Mouse (Mus musculus) embryonic facial prominence, embryonic 14.5 days (tissue): ENCODE results near the gene Tle2. TPM values are rescaled to one million over a fixed set of nuclear protein-coding genes. Genes with fewer than 3 reads are reported as not detected.

Experiments
- ATAC-seq: fragments of 200-750 bp; cut with Nextera tagmentation; 2 replicates; pipeline ENCODE4 v1.8.0; 2017; ENCODE audit warnings: low read depth, moderate number of reproducible peaks, moderate TSS enrichment
- DNase-seq: peaks from one replicate; pipeline ENCODE4 v3.0.0-alpha.2; 2015; ENCODE audit warnings: low spot score
- H3K27ac ChIP-seq: fragments of 300-500 bp; sonication (generic); replicated peaks from 2 replicates; pipeline ENCODE4 v1.5.1; 2014; ENCODE audit warnings: low read depth, mild to moderate bottlenecking, low read length, moderate library complexity
- H3K27me3 ChIP-seq: fragments of 300-500 bp; sonication (generic); replicated peaks from 2 replicates; pipeline ENCODE4 v1.6.1; 2014; ENCODE audit warnings: low read length; ENCODE audit not compliant: control insufficient read depth, insufficient read depth
- H3K36me3 ChIP-seq: fragments of 300-500 bp; sonication (generic); 2 replicates; pipeline ENCODE4 v1.6.1; 2014; ENCODE audit warnings: low read length, mixed read lengths; ENCODE audit not compliant: control insufficient read depth, insufficient read depth
- H3K4me1 ChIP-seq: fragments of 300-500 bp; sonication (generic); 2 replicates; pipeline ENCODE4 v1.6.1; 2014; ENCODE audit warnings: antibody characterized with exemption, low read length; ENCODE audit not compliant: control insufficient read depth, insufficient read depth
- H3K4me2 ChIP-seq: fragments of 300-500 bp; sonication (generic); 2 replicates; pipeline ENCODE4 v1.6.1; 2014; ENCODE audit warnings: low read depth, mild to moderate bottlenecking, low read length, moderate library complexity, mixed read lengths
- H3K4me3 ChIP-seq: fragments of 300-500 bp; sonication (generic); 2 replicates; pipeline ENCODE4 v1.5.1; 2014; ENCODE audit warnings: low read depth, mild to moderate bottlenecking, low read length
- H3K9ac ChIP-seq: fragments of 300-500 bp; sonication (generic); 2 replicates; pipeline ENCODE4 v1.6.1; 2014; ENCODE audit warnings: low read depth, mild to moderate bottlenecking, low read length, moderate library complexity, mixed read lengths
- H3K9me3 ChIP-seq: fragments of 300-500 bp; sonication (generic); 2 replicates; pipeline ENCODE4 v1.6.1; 2016; ENCODE audit warnings: low read length; ENCODE audit not compliant: control insufficient read depth
- WGBS: fragments of 180-500 bp; shearing (Covaris S2); extraction: QIAGEN DNeasy Blood & Tissue Kit; methylation state at CpG from one replicate; pipeline ENCODE4 v1.1.7; 2014; 5-methylcytosine and 5-hydroxymethylcytosine counted together
- polyA plus RNA-seq: library from polyadenylated mRNA; unstranded; fragments of >200 nt; fragmentation: Nextera tagmentation; extraction: Ambion mirVana; gene quantifications from 2 replicates; pipeline ENCODE4 v1.2.1, GENCODE M21; 2014

The Tle2 gene
- polyA plus RNA-seq, 1 experiment from 2014 or later, result 30.2 TPM

- ATAC-seq (no peak), DNase-seq (no peak)
- H3K4me2 ChIP-seq, result no peak overlapping the region
- no peak overlapping the region for H3K4me3 ChIP-seq
- WGBS, result 83% methylated on average over 1 of the region's 1 CpGs
- 0 out of 2 replicates have a peak, but pooled peaks cover 8% of the 10 kb centered on the region for H3K9me3 ChIP-seq
- H3K36me3 ChIP-seq, result 0 out of 2 replicates have a peak, but pooled peaks cover 4% of the 10 kb centered on the region
- no peak overlapping the region for H3K9ac ChIP-seq
- no peak overlapping the region for H3K27ac ChIP-seq
- H3K4me1 ChIP-seq, result peaks cover 6% of the 10 kb centered on the region
- H3K27me3 ChIP-seq, result no peaks in the 10 kb centered on the region
Measured at GRCm38 (mm10) chr10:81608308-81608707, 33.9 kb downstream of the Tle2 start.

DNA sequence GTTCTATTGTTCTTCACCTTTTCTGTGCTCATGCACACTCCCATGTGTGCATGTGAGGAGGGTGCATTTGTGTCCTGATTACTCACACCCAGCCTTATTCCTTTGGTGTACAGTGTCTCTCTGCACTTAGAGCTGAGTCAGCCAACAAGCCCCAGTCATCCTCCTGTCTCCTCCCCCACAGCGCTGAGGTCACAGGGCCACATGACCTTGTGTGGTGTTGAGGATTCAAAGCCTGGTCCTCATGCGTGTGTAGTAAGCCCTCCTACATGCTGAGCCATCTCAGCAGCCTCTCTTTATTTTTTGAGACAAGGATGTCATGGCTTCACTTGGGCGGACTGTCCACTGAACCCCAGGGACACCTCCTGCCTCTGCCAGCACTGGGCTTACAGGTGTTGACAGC lies 38.4 kb downstream of the Tle2 start:
- Histone ChIP-seq H3K27ac (no peak overlapping the region), H3K9me3 (0 out of 2 replicates have a peak, but pooled peaks cover 8% of the 10 kb centered on the region), H3K27me3 (no peaks in the 10 kb centered on the region), H3K9ac (no peak overlapping the region), H3K4me3 (no peak overlapping the region), H3K4me2 (no peak overlapping the region), H3K4me1 (no peaks in the 10 kb centered on the region), H3K36me3 (0 out of 2 replicates have a peak, but pooled peaks cover 4% of the 10 kb centered on the region)
- WGBS, result 58% methylated on average over 3 of the region's 3 CpGs
- DNase-seq (no peak), ATAC-seq (no peak)

DNA sequence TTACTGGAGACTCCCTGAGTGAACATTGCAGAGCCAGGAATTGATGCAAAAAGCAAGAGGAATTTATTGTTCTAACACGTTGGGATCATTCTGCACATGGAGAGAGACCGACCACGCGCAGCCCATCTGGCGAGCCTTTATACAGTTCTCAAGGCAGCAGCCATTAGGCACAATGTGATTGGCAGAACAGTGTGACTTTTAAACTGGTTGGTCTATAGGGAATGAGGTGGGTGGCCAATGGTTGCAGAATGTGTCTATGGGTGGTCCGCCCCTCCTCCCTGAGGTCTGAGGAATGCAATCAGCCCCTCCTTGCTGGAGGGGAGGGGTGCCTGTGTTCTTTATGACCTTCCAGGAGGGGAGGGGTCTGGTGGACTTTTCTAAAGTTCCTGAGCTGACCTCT lies 41.1 kb downstream of the Tle2 start:
- Histone ChIP-seq H3K9me3 (0 out of 2 replicates have a peak, but pooled peaks cover 8% of the 10 kb centered on the region), H3K4me2 (no peak overlapping the region), H3K9ac (no peak overlapping the region), H3K36me3 (no peaks in the 10 kb centered on the region), H3K4me1 (no peaks in the 10 kb centered on the region), H3K27me3 (no peaks in the 10 kb centered on the region), H3K27ac (no peak overlapping the region), H3K4me3 (no peak overlapping the region)
- no peak for DNase-seq
- WGBS, result 55% methylated on average over 5 of the region's 6 CpGs
- no peak for ATAC-seq

DNA sequence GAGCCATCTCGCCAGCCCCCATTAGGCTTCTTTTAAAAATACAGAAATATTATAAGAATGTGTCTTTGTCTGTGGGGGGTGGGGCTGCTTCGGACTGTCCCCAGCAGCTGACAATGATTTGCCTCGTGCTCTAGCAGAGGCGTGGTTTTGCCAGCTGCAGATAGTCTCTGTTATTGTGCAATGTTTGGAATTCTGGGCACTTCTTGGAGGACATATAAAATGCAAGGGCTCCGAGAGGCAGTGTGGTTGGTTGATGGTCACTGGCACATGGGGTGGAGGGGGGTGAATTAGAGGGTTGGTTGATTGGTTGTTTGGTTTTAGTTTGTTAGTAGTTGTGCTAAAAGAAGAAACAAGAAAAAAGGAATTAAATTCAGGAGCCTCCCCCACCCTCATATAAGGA lies 45.6 kb downstream of the Tle2 start:
- no peaks in the 10 kb centered on the region for H3K4me1 ChIP-seq
- no peaks in the 10 kb centered on the region for H3K9me3 ChIP-seq
- no peak overlapping the region for H3K4me2 ChIP-seq
- H3K27me3 ChIP-seq, result no peaks in the 10 kb centered on the region
- peak overlapping the region; percentile 28; the same call in 1 of the 2 replicates for H3K27ac ChIP-seq
- H3K4me3 ChIP-seq, result no peak overlapping the region
- DNase-seq, result no peak
- no peak for ATAC-seq
- WGBS, result 66% methylated on average over 5 of the region's 5 CpGs
- no peak overlapping the region for H3K9ac ChIP-seq
- H3K36me3 ChIP-seq, result peaks cover 40% of the 10 kb centered on the region

GRCm38 (mm10) chr10:81620786-81621185 lies 46.4 kb downstream of the Tle2 start:
- H3K27ac ChIP-seq, result no peak overlapping the region
- no peaks in the 10 kb centered on the region for H3K27me3 ChIP-seq
- DNase-seq (no peak), ATAC-seq (no peak)
- H3K4me2 ChIP-seq, result no peak overlapping the region
- no peak overlapping the region for H3K4me3 ChIP-seq
- 65% methylated on average over 9 of the region's 9 CpGs for WGBS
- H3K36me3 ChIP-seq, result peaks cover 48% of the 10 kb centered on the region
- H3K9ac ChIP-seq, result no peak overlapping the region
- H3K4me1 ChIP-seq, result no peaks in the 10 kb centered on the region
- H3K9me3 ChIP-seq, result no peaks in the 10 kb centered on the region

DNA sequence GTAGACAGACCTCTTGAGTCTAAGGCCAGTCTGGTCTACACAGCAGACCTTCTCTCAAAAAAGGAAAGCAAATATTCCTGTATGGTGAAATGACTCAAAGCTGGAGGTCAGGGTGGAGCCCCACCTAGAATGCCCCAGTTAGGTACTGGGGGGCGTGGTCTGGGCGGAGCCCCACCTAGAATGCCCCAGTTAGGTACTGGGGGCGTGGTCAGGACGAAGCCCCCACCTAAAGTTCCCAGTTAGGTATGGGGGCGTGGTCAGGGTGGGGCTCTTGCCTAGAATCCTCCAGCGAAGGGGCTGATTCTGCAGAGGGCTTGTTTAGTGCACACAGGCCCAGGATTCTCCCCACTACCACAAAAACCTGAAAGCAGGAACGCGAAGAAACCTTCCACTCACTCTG lies 49.1 kb downstream of the Tle2 start:
- Histone ChIP-seq H3K27me3 (no peaks in the 10 kb centered on the region), H3K27ac (no peak overlapping the region), H3K4me1 (peaks cover 9% of the 10 kb centered on the region), H3K9ac (no peak overlapping the region), H3K36me3 (peaks cover 49% of the 10 kb centered on the region), H3K4me2 (no peak overlapping the region), H3K9me3 (no peaks in the 10 kb centered on the region), H3K4me3 (no peak overlapping the region)
- no peak for ATAC-seq
- WGBS, result 80% methylated on average over 4 of the region's 8 CpGs
- DNase-seq, result no peak

GRCm38 (mm10) chr10:81626101-81626993 lies 52.0 kb downstream of the Tle2 start:
- Histone ChIP-seq H3K9ac (peak overlapping the region; percentile 79), H3K36me3 (peaks cover 44% of the 10 kb centered on the region), H3K27ac (peak overlapping the region; percentile 92; the same call in 1 of the 2 replicates), H3K4me2 (peak overlapping the region; percentile 85), H3K9me3 (no peaks in the 10 kb centered on the region), H3K27me3 (no peaks in the 10 kb centered on the region), H3K4me1 (peaks cover 9% of the 10 kb centered on the region), H3K4me3 (peak overlapping the region; percentile 75)
- ATAC-seq (no peak), DNase-seq (no peak)
- WGBS, result 89% methylated on average over 22 of the region's 22 CpGs

DNA sequence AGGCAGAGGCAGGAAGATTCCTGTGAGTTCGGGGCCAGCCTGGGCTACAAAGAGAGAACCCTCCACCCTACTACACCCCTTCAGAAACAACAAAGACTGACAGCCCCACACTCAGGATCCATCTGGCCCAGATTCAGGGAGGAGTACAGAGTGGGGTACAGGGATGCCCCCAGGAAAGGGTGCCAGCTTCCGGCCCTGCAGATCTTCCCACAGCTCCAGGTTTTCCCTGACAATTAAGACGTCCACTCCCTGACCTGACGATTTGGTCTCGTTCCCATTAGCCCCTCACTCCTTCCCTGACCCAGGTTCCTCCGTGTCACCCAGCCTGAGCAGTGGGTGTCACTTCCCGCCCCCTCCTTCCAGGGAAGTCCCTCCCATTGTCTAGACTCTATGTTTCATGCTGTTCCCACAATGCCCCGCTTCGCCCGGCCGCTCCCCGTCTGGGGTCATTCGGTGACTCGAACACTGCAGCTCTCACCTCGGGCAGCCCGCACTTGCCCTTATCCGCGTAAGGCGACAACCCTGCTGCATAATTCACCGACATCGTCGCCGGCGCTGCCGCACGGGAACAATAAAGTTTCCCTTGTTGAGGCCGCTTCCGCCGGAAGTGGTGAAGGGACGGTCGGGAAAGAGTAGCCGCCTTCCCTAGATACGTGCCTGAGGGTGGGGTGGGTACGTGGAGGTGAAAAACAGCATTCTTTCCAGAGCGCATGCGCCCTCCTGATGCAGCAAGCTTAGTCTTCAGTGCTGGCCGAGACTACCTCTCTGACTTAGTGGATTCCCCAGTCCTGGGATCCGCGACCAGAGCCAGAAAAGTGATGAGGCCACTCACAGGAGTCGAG lies 52.9 kb downstream of the Tle2 start, which contains the start of gene Sirt6:
TSS of gene Sirt6 (minus strand) at position 804 of the 842 bp plus-strand sequence.
- Histone ChIP-seq H3K9ac (peak within 1 kb of the TSS; percentile 79), H3K4me1 (peaks cover 9% of the 10 kb centered on the region), H3K9me3 (no peaks in the 10 kb centered on the region), H3K4me3 (peak within 1 kb of the TSS; percentile 75), H3K36me3 (peaks cover 36% of the 10 kb centered on the region), H3K4me2 (peak within 1 kb of the TSS; percentile 85), H3K27ac (peak within 1 kb of the TSS; percentile 92), H3K27me3 (no peaks in the 10 kb centered on the region)
- 4% methylated on average over 40 of the region's 40 CpGs for WGBS
- ATAC-seq (peak; percentile 92), DNase-seq (peak; percentile 99)
